Mouse (Mus musculus) brain, embryonic 14.5 days (tissue): ENCODE data around the gene Slc22a4.

Experiments
- CTCF ChIP-seq: fragments of 200-500 bp; IDR thresholded peaks from 2 replicates; pipeline ENCODE4 v1.5.1; 2012; ENCODE audit warnings: inconsistent platforms, mild to moderate bottlenecking, moderate library complexity, borderline replicate concordance; ENCODE audit not compliant: insufficient read depth, insufficient read length; ENCODE audit errors: extremely low read depth
- POLR2A ChIP-seq: fragments of 200-500 bp; IDR thresholded peaks from 2 replicates; pipeline ENCODE4 v1.6.1; 2012; ENCODE audit warnings: mild to moderate bottlenecking, inconsistent platforms, borderline replicate concordance; ENCODE audit not compliant: poor library complexity, insufficient read depth, insufficient read length, severe bottlenecking; ENCODE audit errors: extremely low read depth

- no peak for TF ChIP-seq CTCF
- no peak for TF ChIP-seq POLR2A
These were observed 30.8 kb upstream of the Slc22a4 start for GRCm38 (mm10) chr11:54058643-54059042.
